Mouse (Mus musculus) right cerebral cortex, postnatal 14 days (tissue): ENCODE data around the gene Gm49383.
"Not testable (repeated sequence)": the region's sequence is repeated elsewhere in the genome, so short reads cannot be mapped to it uniquely, and the experiment has no call there.

Source experiments
- DNase-seq: peaks from one replicate; pipeline ENCODE4 v3.0.0; 2022

Gene Gm49383

DNA sequence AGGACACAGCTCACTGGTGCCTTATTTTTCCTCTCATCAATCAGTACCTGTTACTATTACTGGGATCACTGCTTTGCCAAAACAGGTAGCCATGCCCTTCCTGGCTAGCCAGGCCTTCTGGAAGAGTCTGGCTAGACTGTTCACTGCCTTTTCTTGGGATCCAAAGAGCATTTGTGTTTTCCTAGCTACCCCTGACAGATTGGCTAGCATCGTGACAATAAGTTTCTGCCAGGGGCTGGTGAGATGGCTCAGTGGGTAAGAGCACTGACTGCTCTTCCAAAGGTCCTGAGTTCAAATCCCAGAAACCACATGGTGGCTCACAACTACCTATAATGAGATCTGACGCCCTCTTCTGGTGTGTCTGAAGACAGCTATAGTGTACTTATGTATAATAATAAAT lies 36.2 kb downstream of the Gm49383 start:
- not testable (repeated sequence) for DNase-seq

DNA sequence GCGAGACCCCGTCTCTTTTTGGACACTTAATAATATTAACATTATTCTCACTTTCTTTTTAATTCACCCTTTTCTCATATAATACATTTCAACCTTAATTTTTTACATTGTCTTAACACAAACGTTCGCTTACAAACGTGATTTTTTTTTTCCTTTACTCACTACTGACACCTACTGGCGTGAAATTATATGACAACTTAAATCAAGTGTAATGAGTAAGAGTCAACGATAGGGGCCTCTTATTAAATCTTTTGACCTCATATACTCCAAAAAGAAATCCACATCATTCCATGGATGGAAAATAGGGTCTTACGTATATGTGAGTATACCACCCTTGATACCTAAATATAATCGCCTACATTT lies 37.3 kb downstream of the Gm49383 start:
- DNase-seq, result no peak

- DNase-seq, result peak; percentile 96
These were observed 37.9 kb downstream of the Gm49383 start, which contains the start of gene Rps29 for GRCm38 (mm10) chr12:69158765-69159577. TSS of gene Rps29 (minus strand) at chr12:69159186.

- DNase-seq, result no peak
These were observed 38.5 kb downstream of the Gm49383 start for GRCm38 (mm10) chr12:69158366-69158764.

DNA sequence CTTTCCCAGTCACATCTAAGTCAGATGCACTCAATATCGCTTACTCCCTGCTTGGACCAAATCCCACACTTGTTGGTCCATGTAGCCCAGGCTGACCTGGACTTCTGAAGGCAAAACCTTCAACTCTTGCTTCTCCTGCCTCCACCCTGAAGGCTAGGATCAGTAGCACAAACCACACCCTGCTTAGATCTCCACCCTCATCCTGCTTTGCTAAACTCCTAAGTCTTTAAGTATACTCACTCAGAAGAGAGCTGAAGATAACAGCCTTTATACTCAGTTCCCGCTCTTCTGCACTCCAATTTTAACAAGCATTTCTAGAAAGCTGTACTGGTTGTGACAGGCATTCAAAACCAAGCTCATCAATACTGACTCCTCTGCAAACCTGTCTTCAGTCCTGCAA lies 39.8 kb downstream of the Gm49383 start:
- no peak for DNase-seq

DNA sequence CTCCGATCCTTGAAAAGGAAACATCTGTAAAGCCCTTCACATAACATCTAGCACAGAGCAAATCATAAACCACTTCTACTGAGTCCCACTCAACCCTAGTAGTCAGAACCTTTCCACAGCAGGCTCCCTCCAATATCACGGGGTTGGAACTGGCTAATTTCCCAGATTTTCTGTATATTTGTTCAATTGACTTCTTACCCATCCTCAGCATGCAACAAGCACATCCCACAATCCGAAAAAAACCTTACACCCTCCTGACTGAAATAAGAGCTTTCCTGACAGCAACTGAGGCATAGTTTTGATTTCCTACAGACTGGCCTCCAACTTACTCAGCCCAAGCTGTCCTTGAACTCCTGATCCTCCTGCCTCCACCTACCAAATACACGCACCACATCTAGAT lies 40.5 kb downstream of the Gm49383 start:
- DNase-seq, result no peak

- DNase-seq, result no peak
These were observed 41.0 kb downstream of the Gm49383 start for GRCm38 (mm10) chr12:69155923-69156322.

GRCm38 (mm10) chr12:69150049-69150448 lies 46.9 kb downstream of the Gm49383 start:
- DNase-seq, result no peak

DNA sequence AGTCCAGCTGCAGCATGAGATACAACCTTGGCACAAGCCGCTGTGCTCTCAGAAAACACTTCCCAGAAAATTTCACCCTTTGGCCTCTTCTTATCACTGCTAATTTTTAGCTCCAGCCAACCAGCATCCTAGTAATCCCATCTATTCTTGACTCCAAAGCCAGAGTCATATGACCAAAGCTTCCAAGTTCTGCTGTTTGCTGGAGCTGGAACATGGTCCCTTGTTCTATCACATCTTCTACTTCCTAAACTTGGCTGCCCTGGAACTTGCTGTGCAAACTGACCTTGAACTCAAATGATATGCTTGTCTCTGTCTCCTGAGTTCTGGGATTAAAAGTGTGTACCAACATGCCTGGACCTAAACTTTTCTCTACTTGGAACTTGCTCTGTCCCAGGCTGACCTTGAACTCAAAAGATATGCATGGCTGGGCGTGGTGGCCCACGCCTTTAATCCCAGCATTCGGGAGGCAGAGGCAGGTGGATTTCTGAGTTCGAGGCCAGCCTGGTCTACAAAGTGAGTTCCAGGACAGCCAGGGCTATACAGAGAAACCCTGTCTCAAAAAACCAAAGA lies 49.7 kb downstream of the Gm49383 start:
- DNase-seq, result no peak

DNA sequence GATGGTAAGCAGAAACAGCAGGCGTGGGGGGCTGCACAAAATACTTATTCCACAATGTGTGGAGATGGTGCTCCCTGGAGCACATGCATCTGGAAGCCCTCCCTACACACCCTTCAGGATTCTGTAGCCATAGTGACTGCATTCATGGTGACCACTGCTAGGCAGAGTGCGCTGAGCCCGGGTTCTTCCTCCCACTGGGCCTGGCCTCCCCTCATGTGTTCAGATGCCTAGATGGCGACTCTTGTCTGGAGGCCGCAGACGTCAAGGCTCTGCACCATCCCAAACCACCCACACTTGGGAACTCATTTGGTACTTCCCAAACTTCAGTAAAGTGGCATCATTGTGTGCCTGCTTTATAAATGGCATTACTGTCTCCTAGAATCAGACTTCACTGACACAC lies 53.4 kb downstream of the Gm49383 start:
- DNase-seq, result no peak

DNA sequence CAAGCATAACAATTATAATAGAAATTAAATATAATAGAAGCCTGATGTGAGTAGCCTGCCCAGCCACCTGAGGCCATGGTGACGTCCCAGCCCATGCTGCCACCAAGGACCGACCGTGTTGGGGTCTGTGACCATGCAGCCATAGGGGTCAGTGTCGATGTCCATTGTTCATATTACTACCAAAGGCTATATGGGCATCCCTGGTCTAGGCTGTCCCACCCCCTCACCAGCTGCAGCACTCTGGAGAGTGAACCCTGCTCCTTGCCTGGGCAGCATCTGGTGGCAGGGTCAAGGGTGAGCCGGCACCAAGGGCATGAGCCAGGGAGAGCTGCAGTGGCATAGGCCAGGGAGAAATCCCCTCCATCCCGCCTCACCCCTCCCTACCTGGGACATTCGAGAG lies 57.1 kb downstream of the Gm49383 start:
- no peak for DNase-seq

DNA sequence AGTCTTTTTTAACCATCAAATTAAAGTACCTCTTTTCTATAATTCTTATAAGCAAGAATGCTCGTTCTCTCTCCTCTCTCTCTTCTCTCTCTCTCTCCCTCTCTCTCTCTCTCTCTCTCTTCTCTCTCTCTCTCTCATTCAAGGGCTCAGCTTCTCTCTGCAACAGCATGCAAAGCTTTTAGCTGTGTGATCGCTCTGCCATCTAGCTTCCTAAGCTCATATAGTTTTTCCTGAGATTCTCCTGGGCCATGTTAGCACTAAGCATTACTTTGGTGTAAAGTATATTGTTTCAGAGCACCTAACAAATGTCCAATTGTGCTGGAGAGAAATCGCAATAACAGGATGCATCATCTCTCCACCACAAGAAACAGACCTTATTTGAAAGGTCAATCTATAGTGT lies 57.7 kb downstream of the Gm49383 start:
- DNase-seq, result no peak
